Mouse (Mus musculus) ES-E14 (cell line): Measurements from ENCODE around the gene Lss.

Experiments
- HCFC1 ChIP-seq: IDR thresholded peaks from 2 replicates; pipeline ENCODE4 v1.6.1; 2012; ENCODE audit warnings: low read length, inconsistent platforms, borderline replicate concordance; ENCODE audit not compliant: insufficient read depth
- ZNF384 ChIP-seq: IDR thresholded peaks from 2 replicates; pipeline ENCODE4 v1.6.1; 2012; ENCODE audit warnings: low read depth, low read length, inconsistent platforms

- TF ChIP-seq ZNF384 (no peak), HCFC1 (no peak)
Observed at GRCm38 (mm10) chr10:76496366-76496765, 35.0 kb upstream of the Lss start.
